Mouse (Mus musculus) kidney, embryonic 15.5 days (tissue): Measurements from ENCODE around the gene Mvb12a. TPM values are rescaled to one million over a fixed set of nuclear protein-coding genes. Genes with fewer than 3 reads are reported as not detected.
"Not testable (repeated sequence)": the region's sequence is repeated elsewhere in the genome, so short reads cannot be mapped to it uniquely, and the experiment has no call there.

ENCODE experiments used
- ATAC-seq: fragments of 200-750 bp; cut with Nextera tagmentation; replicated peaks from 2 replicates; pipeline ENCODE4 v1.8.0; 2017; ENCODE audit warnings: moderate TSS enrichment; ENCODE audit not compliant: low FRiP score
- H3K27ac ChIP-seq: fragments of 300-500 bp; sonication (generic); 2 replicates; pipeline ENCODE4 v1.5.1; 2015; ENCODE audit warnings: mild to moderate bottlenecking, inconsistent platforms
- H3K27me3 ChIP-seq: fragments of 300-500 bp; sonication (generic); 2 replicates; pipeline ENCODE4 v1.6.1; 2015; ENCODE audit warnings: inconsistent platforms
- H3K36me3 ChIP-seq: fragments of 300-500 bp; sonication (generic); 2 replicates; pipeline ENCODE4 v1.6.1; 2015; ENCODE audit warnings: inconsistent platforms
- H3K4me1 ChIP-seq: fragments of 300-500 bp; sonication (generic); 2 replicates; pipeline ENCODE4 v1.6.1; 2015; ENCODE audit warnings: inconsistent platforms
- H3K4me2 ChIP-seq: fragments of 300-500 bp; sonication (generic); 2 replicates; pipeline ENCODE4 v1.6.1; 2015; ENCODE audit warnings: moderate library complexity, mild to moderate bottlenecking, inconsistent platforms
- H3K4me3 ChIP-seq: fragments of 300-500 bp; sonication (generic); replicated peaks from 2 replicates; pipeline ENCODE4 v1.5.1; 2015; ENCODE audit warnings: mild to moderate bottlenecking, inconsistent platforms
- H3K9ac ChIP-seq: fragments of 300-500 bp; sonication (generic); 2 replicates; pipeline ENCODE4 v1.6.1; 2015; ENCODE audit warnings: mild to moderate bottlenecking, inconsistent platforms
- H3K9me3 ChIP-seq: fragments of 300-500 bp; sonication (generic); replicated peaks from 2 replicates; pipeline ENCODE4 v1.6.1; 2016; ENCODE audit warnings: inconsistent platforms
- WGBS: fragments of 180-500 bp; shearing (Covaris S2); methylation state at CpG from one replicate; pipeline ENCODE4 v1.1.7; 2015; ENCODE audit warnings: mixed read lengths; 5-methylcytosine and 5-hydroxymethylcytosine counted together
- polyA plus RNA-seq: library from polyadenylated mRNA; unstranded; fragments of >200 nt; fragmentation: Nextera tagmentation; extraction: Ambion mirVana; gene quantifications from 2 replicates; pipeline ENCODE4 v1.2.1, GENCODE M21; 2015

The Mvb12a gene
- polyA plus RNA-seq, 1 experiment from 2014 or later, result 99.8 TPM

DNA sequence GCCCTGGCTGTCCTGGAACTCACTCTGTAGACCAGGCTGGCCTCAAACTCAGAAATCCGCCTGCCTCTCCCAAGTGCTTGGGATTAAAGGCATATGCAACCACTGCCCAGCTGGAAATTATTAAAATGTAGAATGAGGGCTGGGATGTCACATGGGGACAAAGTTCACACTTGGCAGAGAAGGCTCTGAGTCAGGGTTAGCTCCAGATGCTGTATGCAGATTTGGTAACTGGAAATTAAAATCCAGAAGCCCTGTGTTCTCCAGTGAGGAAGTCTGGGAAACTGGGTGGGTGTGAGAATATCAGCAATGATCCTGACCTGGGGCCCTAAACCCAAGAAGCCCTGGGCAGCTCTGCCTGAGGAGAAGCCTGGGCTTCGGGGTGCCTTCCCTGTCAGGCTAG, 33.4 kb upstream of the Mvb12a start:
- no peaks in the 10 kb centered on the region for H3K9me3 ChIP-seq
- peak overlapping the region; percentile 29 for H3K4me3 ChIP-seq
- no peaks in the 10 kb centered on the region for H3K36me3 ChIP-seq
- no peak overlapping the region for H3K27ac ChIP-seq
- peak overlapping the region; percentile 46 for H3K4me2 ChIP-seq
- H3K9ac ChIP-seq, result peak overlapping the region; percentile 24; the same call in 1 of the 2 replicates
- H3K4me1 ChIP-seq, result peaks cover 23% of the 10 kb centered on the region
- ATAC-seq, result no peak
- WGBS, result 78% methylated on average over 2 of the region's 2 CpGs
- peaks cover 51% of the 10 kb centered on the region for H3K27me3 ChIP-seq

DNA sequence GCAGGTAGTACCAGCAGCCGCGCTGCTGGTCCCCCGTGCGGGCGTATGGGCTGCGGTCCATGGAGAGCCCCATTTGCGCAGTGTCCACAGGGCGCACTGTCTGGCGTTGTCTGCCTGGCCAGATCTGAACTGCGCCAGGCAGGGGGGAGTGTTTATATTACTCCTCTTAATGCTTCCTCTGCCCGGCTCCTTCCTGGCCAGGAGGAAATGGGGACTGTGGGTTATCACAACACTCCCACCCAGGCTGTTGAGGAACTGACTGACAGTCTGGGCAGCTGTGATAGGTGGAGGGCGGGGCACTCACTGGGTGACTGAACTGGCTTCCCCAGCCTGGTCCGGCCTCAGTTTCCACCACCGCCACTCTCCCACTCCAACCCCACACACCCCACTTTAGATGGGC, 31.1 kb upstream of the Mvb12a start, which contains the start of gene Plvap:
TSS of gene Plvap (minus strand) at position 109 of the 400 bp plus-strand sequence.
- WGBS, result 24% methylated on average over 14 of the region's 14 CpGs
- no peaks in the 10 kb centered on the region for H3K36me3 ChIP-seq
- peak within 1 kb of the TSS; percentile 24; the same call in 1 of the 2 replicates for H3K27ac ChIP-seq
- H3K9ac ChIP-seq, result no peak within 1 kb of the TSS
- peak; percentile 24; the same call in 1 of the 2 replicates for ATAC-seq
- peaks cover 24% of the 10 kb centered on the region for H3K4me1 ChIP-seq
- H3K27me3 ChIP-seq, result peaks cover 37% of the 10 kb centered on the region
- H3K4me2 ChIP-seq, result peak within 1 kb of the TSS; percentile 46
- H3K4me3 ChIP-seq, result peak within 1 kb of the TSS; percentile 29
- H3K9me3 ChIP-seq, result no peaks in the 10 kb centered on the region

DNA sequence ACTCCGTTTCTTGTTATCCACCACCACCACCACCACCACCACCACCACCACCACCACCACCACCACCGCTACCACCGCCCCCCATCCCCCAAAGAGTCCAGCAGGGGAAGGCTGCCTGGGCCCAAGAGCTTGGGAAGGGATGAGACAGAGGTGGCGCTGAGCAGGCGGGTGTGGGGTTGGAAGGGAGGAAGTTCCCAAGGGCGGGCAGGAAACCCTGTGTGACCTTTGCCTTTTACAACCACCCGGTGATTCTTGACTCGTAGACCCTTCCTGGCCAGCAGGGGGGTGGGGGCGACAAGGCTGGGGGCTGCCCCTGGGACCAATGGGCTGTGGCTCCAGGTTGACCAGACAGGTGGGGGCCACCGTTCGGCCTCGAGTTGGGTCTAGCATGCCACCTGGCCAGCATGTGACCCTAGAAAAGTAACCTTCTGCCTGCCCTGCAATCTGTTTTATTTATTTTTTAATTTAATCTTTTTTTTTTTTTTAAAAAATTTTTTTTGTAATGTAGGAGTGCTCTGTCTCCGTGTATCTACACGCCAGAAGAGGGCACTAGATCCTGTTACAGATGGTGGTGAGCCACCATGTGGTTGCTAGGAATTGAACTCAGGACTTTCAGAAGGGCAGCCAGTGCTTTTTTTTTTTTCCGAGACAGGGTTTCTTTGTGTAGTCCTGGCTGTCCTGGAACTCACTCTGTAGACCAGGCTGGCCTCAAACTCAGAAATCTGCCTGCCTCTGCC, 29.5 kb upstream of the Mvb12a start:
- Histone ChIP-seq H3K4me1 (peaks cover 19% of the 10 kb centered on the region), H3K36me3 (no peaks in the 10 kb centered on the region), H3K4me2 (no peak overlapping the region), H3K27ac (0 out of 2 replicates have a peak overlapping the region, but pooled peaks have one; percentile 41), H3K9me3 (no peaks in the 10 kb centered on the region), H3K27me3 (peaks cover 22% of the 10 kb centered on the region), H3K9ac (no peak overlapping the region), H3K4me3 (no peak overlapping the region)
- ATAC-seq, result no peak
- 66% methylated on average over 15 of the region's 15 CpGs for WGBS

DNA sequence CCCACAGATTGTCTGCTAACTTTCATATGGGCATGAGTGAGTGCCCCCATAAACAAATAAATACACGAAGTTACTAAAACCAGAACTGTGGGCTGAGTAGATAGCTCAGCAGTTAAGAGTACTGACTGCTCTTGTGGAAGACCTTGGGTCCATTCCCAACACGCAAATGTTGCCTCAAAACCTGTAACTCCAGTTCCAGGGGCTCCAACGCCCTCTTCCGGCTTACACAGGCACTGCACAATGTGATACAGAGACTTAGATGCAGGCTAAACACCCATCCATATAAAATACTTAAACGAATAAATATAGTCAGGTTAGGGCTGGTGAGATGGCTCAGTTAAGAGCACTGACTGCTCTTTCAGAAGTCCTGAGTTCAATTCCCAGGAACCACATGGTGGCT, 27.7 kb upstream of the Mvb12a start:
- H3K27ac ChIP-seq, result no peak overlapping the region
- no peak overlapping the region for H3K4me3 ChIP-seq
- no peak for ATAC-seq
- no peak overlapping the region for H3K4me2 ChIP-seq
- H3K27me3 ChIP-seq, result peaks cover 5% of the 10 kb centered on the region
- H3K36me3 ChIP-seq, result no peaks in the 10 kb centered on the region
- no peak overlapping the region for H3K9ac ChIP-seq
- H3K9me3 ChIP-seq, result no peaks in the 10 kb centered on the region
- H3K4me1 ChIP-seq, result peaks cover 20% of the 10 kb centered on the region
- WGBS, result 79% methylated on average over 5 of the region's 5 CpGs

DNA sequence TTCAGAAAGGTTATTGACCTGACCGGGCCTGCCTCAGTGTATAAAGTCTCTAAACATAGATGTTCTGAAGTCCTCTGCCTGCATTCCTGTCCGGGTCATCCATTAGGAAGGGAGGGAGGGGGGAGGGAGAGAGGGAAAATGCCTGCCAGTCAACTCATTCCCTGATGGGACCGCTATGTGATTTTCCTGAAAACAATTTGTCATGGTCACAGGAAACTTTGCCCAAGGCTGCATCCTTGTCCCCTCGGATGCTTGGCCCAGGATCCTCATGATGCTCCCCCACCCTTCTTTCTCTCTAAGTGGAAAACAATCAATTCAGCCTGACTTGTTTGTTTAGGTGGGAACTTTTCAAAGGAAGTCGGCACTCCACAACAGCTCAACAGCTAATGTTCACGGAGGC, 25.9 kb upstream of the Mvb12a start:
- Histone ChIP-seq H3K27me3 (peaks cover 10% of the 10 kb centered on the region; the same call in 1 of the 2 replicates), H3K27ac (no peak overlapping the region), H3K9me3 (no peaks in the 10 kb centered on the region), H3K4me3 (no peak overlapping the region), H3K9ac (no peak overlapping the region), H3K4me2 (no peak overlapping the region), H3K36me3 (no peaks in the 10 kb centered on the region), H3K4me1 (peaks cover 24% of the 10 kb centered on the region)
- 18% methylated on average over 6 of the region's 6 CpGs for WGBS
- no peak for ATAC-seq

DNA sequence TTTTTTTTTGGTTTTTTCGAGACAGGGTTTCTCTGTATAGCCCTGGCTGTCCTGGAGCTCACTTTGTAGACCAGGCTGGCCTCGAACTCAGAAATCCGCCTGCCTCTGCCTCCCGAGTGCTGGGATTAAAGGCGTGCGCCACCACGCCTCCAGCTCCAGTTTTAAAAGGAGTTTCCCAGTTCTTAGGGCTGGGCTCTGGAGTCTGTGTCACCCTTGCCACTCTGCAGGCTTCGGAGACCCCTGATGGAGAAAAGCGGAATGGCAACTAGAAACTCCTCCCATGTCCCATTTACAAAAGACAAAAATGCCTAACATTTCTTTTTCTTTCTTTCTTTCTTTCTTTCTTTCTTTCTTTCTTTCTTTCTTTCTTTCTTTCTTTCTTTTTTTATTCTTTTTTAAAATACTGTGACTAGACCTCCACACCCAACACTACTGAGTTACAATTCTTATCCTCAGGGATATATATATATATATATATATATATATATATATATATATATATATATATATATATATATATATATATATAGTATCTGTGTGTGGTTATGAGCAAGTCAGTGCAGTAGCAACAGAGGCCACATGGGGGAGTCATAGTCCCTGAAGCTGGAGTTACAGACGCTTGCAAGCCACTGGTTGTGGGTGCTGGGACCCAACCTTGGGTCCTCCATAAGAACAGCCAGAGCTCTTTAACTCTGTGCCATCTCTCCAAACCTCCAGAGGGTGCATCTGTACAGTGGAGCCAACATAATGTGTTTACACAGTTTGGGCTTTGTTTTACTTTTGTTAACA, 23.5 kb upstream of the Mvb12a start:
- Histone ChIP-seq H3K27me3 (peaks cover 13% of the 10 kb centered on the region), H3K4me1 (peaks cover 25% of the 10 kb centered on the region)
- ATAC-seq, H3K27ac ChIP-seq, H3K4me2 ChIP-seq, H3K9me3 ChIP-seq, H3K4me3 ChIP-seq, H3K36me3 ChIP-seq, H3K9ac ChIP-seq: not testable (repeated sequence)
- 40% methylated on average over 9 of the region's 10 CpGs for WGBS

DNA sequence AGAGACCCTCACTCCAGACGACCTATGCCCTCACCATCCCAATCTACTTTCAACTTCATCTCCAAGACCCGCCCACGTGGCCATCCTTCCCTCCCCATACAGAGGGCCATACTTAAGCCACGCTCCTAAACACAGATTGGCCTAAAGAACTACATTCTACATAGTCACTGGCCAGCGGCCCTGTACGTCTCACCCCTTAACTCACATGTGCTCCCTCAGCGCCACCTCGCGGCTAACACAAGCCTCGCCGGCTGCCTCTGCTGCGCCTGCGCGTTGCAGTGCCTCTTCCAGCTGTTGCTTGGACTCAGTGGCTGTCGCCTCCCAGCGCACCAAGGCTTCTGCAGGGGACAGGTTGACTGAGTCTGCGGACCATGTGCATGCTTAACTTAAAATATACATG, 21.1 kb upstream of the Mvb12a start:
- Histone ChIP-seq H3K9ac (no peak overlapping the region), H3K27ac (no peak overlapping the region), H3K27me3 (peaks cover 35% of the 10 kb centered on the region), H3K4me2 (peak overlapping the region; percentile 37), H3K36me3 (no peaks in the 10 kb centered on the region), H3K4me3 (peak overlapping the region; percentile 14; the same call in 1 of the 2 replicates), H3K4me1 (peaks cover 40% of the 10 kb centered on the region), H3K9me3 (no peaks in the 10 kb centered on the region)
- 5% methylated on average over 17 of the region's 17 CpGs for WGBS
- peak; percentile 90 for ATAC-seq

DNA sequence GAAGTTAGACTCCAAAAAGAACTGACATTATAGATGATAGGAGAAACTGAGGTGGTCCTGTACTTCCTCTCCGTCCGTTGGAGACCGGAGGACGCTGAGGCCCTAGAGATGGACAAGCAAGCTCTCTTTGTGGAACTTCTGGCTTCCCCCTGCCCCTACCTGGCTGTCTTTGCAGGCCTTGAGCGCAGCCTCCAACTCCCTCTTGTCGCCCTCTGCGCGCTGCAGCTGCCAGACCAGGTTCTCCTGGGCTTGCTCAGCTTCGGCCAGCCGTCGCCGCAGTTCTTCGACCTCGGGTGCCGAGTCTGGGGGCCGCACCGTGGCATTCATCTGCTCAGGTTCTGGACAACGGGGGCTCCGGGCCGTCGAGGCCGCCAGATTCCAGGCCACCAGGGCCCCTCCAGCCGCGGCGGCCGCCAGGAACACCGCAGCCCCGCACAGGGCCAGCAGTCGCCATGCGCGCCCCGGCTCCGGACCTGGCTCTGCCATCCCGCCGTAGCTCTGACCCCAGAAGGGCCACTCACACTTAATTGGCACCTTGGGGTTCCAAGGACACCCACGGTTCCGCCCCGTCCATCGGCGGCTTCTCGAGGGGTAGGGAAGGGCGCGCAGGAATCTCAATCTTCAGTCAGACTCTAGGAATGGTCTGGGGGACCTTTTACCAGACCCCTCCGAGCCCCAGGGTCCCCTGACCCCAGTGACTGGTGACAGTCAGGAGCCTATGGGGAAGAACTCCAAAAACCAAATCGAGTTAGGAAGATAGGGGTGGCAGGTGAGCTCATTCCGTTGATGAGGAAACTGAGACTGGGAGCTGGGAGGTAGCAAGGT, 17.3 kb upstream of the Mvb12a start, which contains the start of gene Ccdc194:
TSS of gene Ccdc194 (minus strand) at position 486 of the 825 bp plus-strand sequence.
- peak within 1 kb of the TSS; percentile 15; the same call in 1 of the 2 replicates for H3K9ac ChIP-seq
- no peaks in the 10 kb centered on the region for H3K9me3 ChIP-seq
- no peak for ATAC-seq
- 10% methylated on average over 46 of the region's 46 CpGs for WGBS
- peaks cover 47% of the 10 kb centered on the region for H3K4me1 ChIP-seq
- H3K4me2 ChIP-seq, result peak within 1 kb of the TSS; percentile 49
- H3K36me3 ChIP-seq, result no peaks in the 10 kb centered on the region
- peak within 1 kb of the TSS; percentile 84 for H3K27ac ChIP-seq
- H3K4me3 ChIP-seq, result peak within 1 kb of the TSS; percentile 22
- peaks cover 37% of the 10 kb centered on the region for H3K27me3 ChIP-seq

DNA sequence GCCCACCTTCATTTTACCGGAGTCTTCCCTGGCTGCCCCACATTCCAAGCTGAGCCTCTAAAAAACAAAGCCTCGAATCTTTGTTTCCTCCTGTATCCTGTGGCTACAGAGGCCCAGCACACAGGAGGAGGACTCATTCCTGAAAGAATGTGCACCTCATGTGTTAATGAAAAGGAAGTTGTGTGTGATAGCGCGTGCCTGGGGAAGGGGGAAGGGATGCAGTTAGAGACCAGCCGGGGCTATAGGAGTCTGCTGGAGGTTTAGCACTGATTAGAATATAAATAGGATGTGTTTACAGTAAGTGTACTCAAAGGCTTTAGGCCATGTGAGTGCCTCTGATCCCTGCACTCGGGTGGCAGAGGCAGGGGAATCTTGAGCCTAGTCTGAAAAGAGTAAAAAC, 16.4 kb upstream of the Mvb12a start:
- Histone ChIP-seq H3K4me1 (peaks cover 46% of the 10 kb centered on the region), H3K9ac (no peak overlapping the region), H3K4me2 (no peak overlapping the region), H3K9me3 (no peaks in the 10 kb centered on the region), H3K4me3 (no peak overlapping the region), H3K27ac (peak overlapping the region; percentile 84), H3K27me3 (peaks cover 34% of the 10 kb centered on the region), H3K36me3 (no peaks in the 10 kb centered on the region)
- 25% methylated on average over 6 of the region's 6 CpGs for WGBS
- ATAC-seq, result no peak

DNA sequence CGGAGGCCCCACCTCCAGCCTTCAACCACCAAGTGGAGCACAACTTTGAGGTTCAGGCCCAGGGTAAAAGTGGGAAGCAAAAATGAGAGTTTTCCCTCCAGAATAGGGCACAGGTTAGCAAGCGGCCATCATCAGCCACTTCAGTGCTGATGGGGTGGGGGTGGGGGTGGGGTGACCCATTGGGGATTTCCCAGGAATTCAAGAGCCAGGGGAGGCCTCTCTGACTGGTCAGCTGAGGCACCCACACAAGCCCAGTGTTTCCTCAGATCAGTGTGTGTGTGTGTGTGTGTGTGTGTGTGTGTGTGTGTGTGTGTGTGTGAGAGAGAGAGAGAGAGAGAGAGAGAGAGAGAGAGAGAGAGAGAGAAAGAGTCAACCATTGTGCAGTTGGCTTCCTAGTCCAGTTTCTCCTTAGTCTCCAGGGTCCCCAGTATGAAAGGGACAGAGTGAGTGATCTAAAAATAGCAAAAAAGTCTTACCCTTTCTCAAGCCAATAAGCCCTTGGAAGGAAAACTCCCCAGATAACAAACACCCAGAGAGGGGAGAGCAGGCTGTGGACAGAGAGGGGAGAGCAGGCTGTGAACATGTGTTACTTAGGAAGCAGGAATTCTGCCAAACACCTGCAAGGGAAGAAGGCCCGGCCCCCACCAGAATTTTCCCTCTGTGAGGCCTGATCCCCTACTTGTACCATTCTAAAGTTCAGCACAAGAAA, 15.4 kb upstream of the Mvb12a start:
- Histone ChIP-seq H3K4me1 (peaks cover 40% of the 10 kb centered on the region), H3K4me3 (no peak overlapping the region), H3K9me3 (no peaks in the 10 kb centered on the region), H3K9ac (no peak overlapping the region), H3K4me2 (no peak overlapping the region), H3K27ac (peak overlapping the region; percentile 84), H3K27me3 (peaks cover 34% of the 10 kb centered on the region), H3K36me3 (no peaks in the 10 kb centered on the region)
- ATAC-seq, result no peak
- 45% methylated on average over 3 of the region's 3 CpGs for WGBS
